Mouse (Mus musculus) intestine, embryonic 14.5 days (tissue): ENCODE measurements around the gene Cacnb4. TPM values are rescaled to one million over a fixed set of nuclear protein-coding genes. Genes with fewer than 3 reads are reported as not detected.

Source experiments
- ATAC-seq: fragments of 200-750 bp; cut with Nextera tagmentation; replicated peaks from 2 replicates; pipeline ENCODE4 v1.8.0; 2017; ENCODE audit warnings: low read depth, moderate number of reproducible peaks, moderate TSS enrichment, moderate library complexity; ENCODE audit not compliant: low FRiP score, low TSS enrichment
- DNase-seq: peaks from one replicate; pipeline ENCODE4 v3.0.0-alpha.2; 2018; ENCODE audit warnings: low spot score
- H3K27ac ChIP-seq: fragments of 300-500 bp; sonication (generic); 2 replicates; pipeline ENCODE4 v1.5.1; 2014; ENCODE audit warnings: low read depth, mild to moderate bottlenecking, control low read depth
- H3K27me3 ChIP-seq: fragments of 300-500 bp; sonication (generic); replicated peaks from 2 replicates; pipeline ENCODE4 v1.6.1; 2014; ENCODE audit warnings: low read length, control low read depth; ENCODE audit not compliant: control insufficient read depth, insufficient read depth
- H3K36me3 ChIP-seq: fragments of 300-500 bp; sonication (generic); 2 replicates; pipeline ENCODE4 v1.6.1; 2014; ENCODE audit warnings: low read length, control low read depth; ENCODE audit not compliant: control insufficient read depth, insufficient read depth
- H3K4me1 ChIP-seq: fragments of 300-500 bp; sonication (generic); replicated peaks from 2 replicates; pipeline ENCODE4 v1.6.1; 2014; ENCODE audit warnings: low read length, control low read depth, mixed read lengths; ENCODE audit not compliant: control insufficient read depth, insufficient read depth
- H3K4me2 ChIP-seq: fragments of 300-500 bp; sonication (generic); 2 replicates; pipeline ENCODE4 v1.6.1; 2014; ENCODE audit warnings: low read length
- H3K4me3 ChIP-seq: fragments of 300-500 bp; sonication (generic); 2 replicates; pipeline ENCODE4 v1.5.1; 2014; ENCODE audit warnings: low read depth, low read length, control low read depth, mixed read lengths
- H3K9ac ChIP-seq: fragments of 300-500 bp; sonication (generic); 2 replicates; pipeline ENCODE4 v1.6.1; 2014; ENCODE audit warnings: mild to moderate bottlenecking, low read length
- H3K9me3 ChIP-seq: fragments of 300-500 bp; sonication (generic); 2 replicates; pipeline ENCODE4 v1.6.1; 2016; ENCODE audit warnings: low read length, control low read depth; ENCODE audit not compliant: control insufficient read depth
- WGBS: fragments of 180-500 bp; shearing (Covaris S2); extraction: QIAGEN DNeasy Blood & Tissue Kit; methylation state at CpG from one replicate; pipeline ENCODE4 v1.1.7; 2014; 5-methylcytosine and 5-hydroxymethylcytosine counted together
- polyA plus RNA-seq: library from polyadenylated mRNA; unstranded; fragments of >200 nt; fragmentation: Nextera tagmentation; extraction: Ambion mirVana; gene quantifications from 2 replicates; pipeline ENCODE4 v1.2.1, GENCODE M21; 2014

The Cacnb4 gene
- polyA plus RNA-seq, 1 experiment from 2014 or later: 0.60 TPM

GRCm38 (mm10) chr2:52670733-52671132 lies 5.9 kb downstream of the Cacnb4 start:
- no peaks in the 10 kb centered on the region for H3K36me3 ChIP-seq
- no peaks in the 10 kb centered on the region for H3K9me3 ChIP-seq
- DNase-seq: no peak
- ATAC-seq: no peak
- H3K27ac ChIP-seq: no peak overlapping the region
- H3K4me2 ChIP-seq: no peak overlapping the region
- WGBS: 93% methylated on average over 5 of the region's 5 CpGs
- H3K4me3 ChIP-seq: no peak overlapping the region
- peaks cover 19% of the 10 kb centered on the region for H3K27me3 ChIP-seq
- peaks cover 11% of the 10 kb centered on the region; the same call in 1 of the 2 replicates for H3K4me1 ChIP-seq
- H3K9ac ChIP-seq: no peak overlapping the region

- no peak for DNase-seq
- WGBS: 89% methylated on average over 6 of the region's 6 CpGs
Observed at GRCm38 (mm10) chr2:52668480-52668879, 8.2 kb downstream of the Cacnb4 start.

GRCm38 (mm10) chr2:52656722-52657121 lies 19.9 kb downstream of the Cacnb4 start:
- ATAC-seq: no peak
- Histone ChIP-seq H3K27ac (no peak overlapping the region), H3K36me3 (no peaks in the 10 kb centered on the region), H3K4me1 (no peaks in the 10 kb centered on the region), H3K27me3 (peaks cover 5% of the 10 kb centered on the region; the same call in 1 of the 2 replicates), H3K9ac (no peak overlapping the region), H3K4me2 (no peak overlapping the region), H3K4me3 (no peak overlapping the region), H3K9me3 (no peaks in the 10 kb centered on the region)
- WGBS: 83% methylated on average over 5 of the region's 5 CpGs
- DNase-seq: no peak

More at GRCm38 (mm10) chr2:52668480-52668879, 8.2 kb downstream of the Cacnb4 start:
- H3K36me3 ChIP-seq: no peaks in the 10 kb centered on the region
- no peak for ATAC-seq
- H3K9me3 ChIP-seq: no peaks in the 10 kb centered on the region
- H3K4me1 ChIP-seq: no peaks in the 10 kb centered on the region
- no peak overlapping the region for H3K4me3 ChIP-seq
- no peak overlapping the region for H3K9ac ChIP-seq
- no peaks in the 10 kb centered on the region for H3K27me3 ChIP-seq
- no peak overlapping the region for H3K4me2 ChIP-seq
- no peak overlapping the region for H3K27ac ChIP-seq

GRCm38 (mm10) chr2:52654541-52654940 lies 22.1 kb downstream of the Cacnb4 start:
- 64% methylated on average over 4 of the region's 4 CpGs for WGBS
- Histone ChIP-seq H3K4me3 (no peak overlapping the region), H3K27ac (no peak overlapping the region), H3K4me1 (no peaks in the 10 kb centered on the region), H3K4me2 (no peak overlapping the region), H3K36me3 (no peaks in the 10 kb centered on the region), H3K9me3 (no peaks in the 10 kb centered on the region), H3K9ac (no peak overlapping the region), H3K27me3 (no peaks in the 10 kb centered on the region)
- no peak for DNase-seq
- ATAC-seq: no peak

GRCm38 (mm10) chr2:52651547-52651946 lies 25.1 kb downstream of the Cacnb4 start:
- Histone ChIP-seq H3K9me3 (no peaks in the 10 kb centered on the region), H3K27me3 (no peaks in the 10 kb centered on the region), H3K4me2 (no peak overlapping the region), H3K27ac (no peak overlapping the region), H3K4me1 (no peaks in the 10 kb centered on the region), H3K4me3 (no peak overlapping the region), H3K9ac (no peak overlapping the region), H3K36me3 (no peaks in the 10 kb centered on the region)
- no peak for ATAC-seq
- DNase-seq: no peak
- 88% methylated on average over 6 of the region's 6 CpGs for WGBS

DNA sequence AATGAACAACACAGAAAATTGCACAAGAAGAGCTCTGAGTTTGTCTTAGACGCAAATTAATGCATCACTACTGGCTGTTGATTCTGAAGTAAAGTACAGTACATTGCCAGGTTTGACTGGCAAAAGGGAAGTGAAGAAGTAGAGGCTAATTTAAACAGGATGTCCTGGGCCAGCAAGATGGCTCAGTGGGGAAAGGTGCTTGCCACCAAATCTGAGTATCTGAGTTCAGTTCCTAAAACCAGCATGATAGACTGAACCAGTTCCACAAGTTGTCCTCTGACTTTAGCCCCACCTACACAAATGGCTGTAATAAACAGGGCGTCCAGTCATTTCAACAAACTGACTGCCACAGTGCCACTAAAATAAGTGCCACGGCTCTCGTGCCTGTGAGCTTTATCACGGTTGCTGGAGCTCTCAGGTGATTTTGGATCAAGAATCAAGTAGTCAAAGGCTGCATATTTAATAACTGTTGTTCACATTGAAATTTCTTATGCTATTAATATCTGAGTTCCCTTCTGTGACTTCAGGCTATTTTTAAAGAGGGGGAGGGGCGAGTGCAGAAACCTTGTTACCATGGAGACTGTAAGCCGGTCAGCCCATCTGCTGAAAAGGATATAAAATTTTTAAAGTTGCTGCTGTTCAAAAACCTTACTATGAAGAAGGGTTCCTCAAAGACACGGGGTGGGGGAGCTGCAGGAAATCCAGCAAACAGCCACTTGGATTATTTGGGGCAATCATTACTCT lies 29.2 kb downstream of the Cacnb4 start:
- ATAC-seq (no peak), DNase-seq (no peak)
- H3K9ac ChIP-seq: no peak overlapping the region
- WGBS: 68% methylated on average over 8 of the region's 8 CpGs
- no peaks in the 10 kb centered on the region for H3K9me3 ChIP-seq
- H3K27me3 ChIP-seq: no peaks in the 10 kb centered on the region
- H3K27ac ChIP-seq: no peak overlapping the region
- no peaks in the 10 kb centered on the region for H3K4me1 ChIP-seq
- H3K36me3 ChIP-seq: no peaks in the 10 kb centered on the region
- H3K4me2 ChIP-seq: no peak overlapping the region
- no peak overlapping the region for H3K4me3 ChIP-seq

DNA sequence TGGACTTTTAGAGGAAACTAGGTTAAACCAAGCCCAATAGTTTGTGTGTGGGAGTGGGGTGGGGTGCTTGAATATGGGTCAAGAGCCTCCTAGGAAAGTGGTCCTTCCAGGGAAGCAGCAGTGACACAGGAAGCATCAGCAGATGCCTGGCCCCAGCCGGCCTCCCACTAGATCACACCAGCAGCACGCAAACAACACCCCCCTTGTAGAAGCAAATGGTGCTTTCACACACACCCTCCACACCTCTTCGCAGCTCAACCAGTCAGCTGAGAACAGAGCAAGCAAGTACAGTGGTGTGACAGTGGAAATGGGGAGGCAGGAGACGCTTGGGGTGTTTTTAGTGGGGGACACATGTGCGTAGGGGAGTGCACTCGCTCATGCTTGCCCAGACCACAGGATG lies 33.0 kb downstream of the Cacnb4 start:
- Histone ChIP-seq H3K9me3 (no peaks in the 10 kb centered on the region), H3K4me1 (no peaks in the 10 kb centered on the region), H3K4me3 (no peak overlapping the region), H3K9ac (no peak overlapping the region), H3K27me3 (no peaks in the 10 kb centered on the region), H3K36me3 (no peaks in the 10 kb centered on the region), H3K4me2 (no peak overlapping the region), H3K27ac (no peak overlapping the region)
- WGBS: 57% methylated on average over 6 of the region's 6 CpGs
- ATAC-seq (no peak), DNase-seq (no peak)

DNA sequence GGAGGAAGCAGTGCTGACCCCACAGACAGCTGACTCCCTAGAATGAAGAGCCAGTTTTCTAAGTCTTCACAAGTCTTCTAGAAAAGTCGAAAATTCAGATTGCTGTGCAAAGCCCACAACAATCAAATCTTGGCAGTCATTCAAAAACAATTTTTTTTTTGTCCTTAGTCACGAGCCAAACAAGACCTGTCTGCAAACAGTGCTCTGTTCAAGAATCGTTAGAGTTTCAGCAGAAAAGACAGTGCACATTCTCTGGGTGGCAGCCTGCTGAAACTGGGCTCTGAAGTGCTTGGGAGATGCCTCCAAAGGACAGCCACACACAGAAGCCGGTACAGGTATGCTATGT lies 37.1 kb downstream of the Cacnb4 start:
- Histone ChIP-seq H3K9ac (no peak overlapping the region), H3K36me3 (no peaks in the 10 kb centered on the region), H3K4me1 (no peaks in the 10 kb centered on the region), H3K27me3 (no peaks in the 10 kb centered on the region), H3K4me2 (no peak overlapping the region), H3K27ac (no peak overlapping the region), H3K9me3 (no peaks in the 10 kb centered on the region), H3K4me3 (no peak overlapping the region)
- WGBS: 56% methylated on average over 4 of the region's 4 CpGs
- ATAC-seq (no peak), DNase-seq (no peak)

DNA sequence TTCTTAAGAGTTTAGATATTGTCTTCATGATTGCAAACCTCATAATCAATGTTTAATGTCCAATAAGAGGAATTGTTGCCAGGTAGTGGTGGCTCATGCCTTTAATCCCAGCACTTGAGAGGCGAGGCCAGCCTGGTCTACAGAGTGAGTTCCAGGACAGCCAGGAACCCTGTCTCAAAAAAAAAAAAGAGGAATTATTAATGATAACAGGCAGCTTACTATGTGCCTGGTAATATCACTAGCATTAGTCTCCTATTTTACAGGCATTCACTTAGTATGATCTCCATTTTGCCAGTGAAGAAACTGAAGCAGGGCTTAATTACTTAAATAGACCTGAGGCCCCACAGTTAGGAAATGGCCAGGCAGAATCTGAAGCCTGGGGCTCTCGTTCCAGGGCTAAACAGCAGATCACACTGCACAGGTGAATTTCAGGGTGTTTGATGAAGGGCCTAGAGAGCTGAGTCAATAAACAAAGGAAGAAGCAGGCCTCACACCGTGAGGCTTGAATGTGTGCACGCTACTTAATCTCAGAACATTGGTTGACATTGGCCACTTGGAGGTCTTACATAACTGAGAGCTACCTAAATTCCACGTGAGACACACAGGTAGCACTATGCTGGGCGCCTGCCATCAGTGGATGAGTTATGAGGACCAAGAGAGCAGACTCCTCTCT lies 37.6 kb downstream of the Cacnb4 start:
- ATAC-seq: no peak
- DNase-seq: no peak

More for the DNA sequence above, 37.6 kb downstream of the Cacnb4 start:
- Histone ChIP-seq H3K4me1 (no peaks in the 10 kb centered on the region), H3K27ac (no peak overlapping the region), H3K36me3 (no peaks in the 10 kb centered on the region), H3K9me3 (no peaks in the 10 kb centered on the region), H3K4me2 (no peak overlapping the region), H3K4me3 (no peak overlapping the region), H3K27me3 (no peaks in the 10 kb centered on the region), H3K9ac (no peak overlapping the region)
- WGBS: 48% methylated on average over 6 of the region's 6 CpGs
